8 mouse cellular contexts compared by ENCODE assay signal in the genomic region with DNA sequence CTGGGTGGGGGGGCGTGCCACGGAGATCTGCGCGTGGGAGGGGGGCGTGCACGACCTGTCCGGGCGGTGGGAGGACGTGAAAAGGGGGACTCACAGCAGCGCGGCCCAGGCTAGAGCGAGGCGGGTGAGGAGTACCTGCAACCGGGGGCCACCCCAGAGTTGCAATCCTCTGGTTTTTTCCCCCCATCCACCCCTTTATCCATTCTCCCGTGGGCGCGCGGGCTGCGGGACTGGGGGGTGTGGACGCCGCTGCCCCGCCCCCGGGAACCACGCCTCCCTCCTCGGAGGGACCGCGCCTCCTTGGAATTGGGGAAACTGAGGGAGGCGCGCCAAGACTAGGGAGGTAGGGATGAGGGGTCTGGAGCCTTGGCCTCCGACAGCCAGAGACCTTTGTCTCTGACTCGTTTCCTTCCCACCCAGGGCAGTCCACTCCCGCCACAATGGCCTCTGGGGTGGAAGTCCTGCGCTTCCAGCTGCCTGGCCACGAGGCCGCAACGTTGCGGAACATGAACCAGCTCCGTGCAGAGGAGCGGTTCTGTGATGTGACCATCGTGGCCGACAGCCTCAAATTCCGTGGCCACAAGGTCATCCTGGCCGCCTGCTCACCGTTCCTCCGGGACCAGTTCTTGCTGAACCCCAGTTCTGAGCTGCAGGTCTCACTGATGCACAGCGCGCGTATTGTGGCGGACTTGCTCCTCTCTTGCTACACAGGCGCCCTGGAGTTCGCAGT. TPM values are rescaled to one million over a fixed set of nuclear protein-coding genes. Genes with fewer than 3 reads are reported as not detected.
DNase-seq lines count a peak whose midpoint lies in the region; ATAC-seq and TF ChIP-seq lines count a peak whose summit lies in the region.

No protein-coding gene starts in this region.

- DNase-seq in adrenal gland, postnatal 14 days = peak; percentile 78
- peak; percentile 39 for DNase-seq in heart, postnatal 25 days (ENCODE audit: low spot score)
- DNase-seq in layer of hippocampus, adult 2 months (ENCODE audit: low spot score in 2 of 2) = peak in 1 of 2 experiments; percentile 56
- peak; percentile 47 for DNase-seq in lung, postnatal 0 days (ENCODE audit: low spot score)
- peak; percentile 66 for DNase-seq in right cerebral cortex, postnatal 25 days
- no peak for DNase-seq in yolk sac, embryonic 10.5 days (ENCODE audit: low spot score)

- intact Hi-C loops in heart, postnatal 25 days (cut with DNase I) = no loop called here

- TF ChIP-seq POLR2A in embryonic fibroblast, embryonic 13.5 days (IDR thresholded peaks at IDR 0.05; ENCODE audit: low read depth, low read length) = peak; percentile 45; the same call in 1 of the 2 replicates

- peaks cover 9% of the 10 kb centered on the region; the same call in 1 of the 2 replicates for H3K36me3 ChIP-seq in E14TG2a.4 (ENCODE audit: insufficient read depth, low read length)
- no peaks in the 10 kb centered on the region for H3K36me3 ChIP-seq in lung, postnatal 0 days (ENCODE audit: insufficient read depth, low read length)

- H3K4me3 ChIP-seq in E14TG2a.4 (replicated peaks; ENCODE audit: low read length) = peak overlapping the region; percentile 86
- H3K4me3 ChIP-seq in embryonic fibroblast, embryonic 13.5 days (ENCODE audit: insufficient read depth, low read length) = peak overlapping the region; percentile 49
- peak overlapping the region; percentile 73 for H3K4me3 ChIP-seq in layer of hippocampus, adult 2 months
- H3K4me3 ChIP-seq in lung, postnatal 0 days (ENCODE audit: low read depth, low read length) = peak overlapping the region; percentile 71

- 14% methylated on average over 29 of the region's 51 CpGs for WGBS in lung, postnatal 0 days

- peak overlapping the region; percentile 9; the same call in 1 of the 2 replicates for H3K27ac ChIP-seq in embryonic fibroblast, embryonic 13.5 days (ENCODE audit: insufficient read depth, low read length)
- H3K27ac ChIP-seq in layer of hippocampus, adult 2 months = peak overlapping the region; percentile 93
- H3K27ac ChIP-seq in lung, postnatal 0 days (ENCODE audit: low read length) = peak overlapping the region; percentile 66

- ATAC-seq in lung, postnatal 0 days = no peak

- peak overlapping the region; percentile 97 for H3K4me2 ChIP-seq in lung, postnatal 0 days (replicated peaks; ENCODE audit: low read depth, low read length)

- TF ChIP-seq EP300 in lung, postnatal 0 days (IDR thresholded peaks at IDR 0.05) = no peak

- H3K9ac ChIP-seq in lung, postnatal 0 days (replicated peaks; ENCODE audit: low read depth) = peak overlapping the region; percentile 51

- H3K27me3 ChIP-seq in E14TG2a.4 (ENCODE audit: insufficient read depth, low read length) = 0 out of 2 replicates have a peak, but pooled peaks cover 4% of the 10 kb centered on the region
- no peaks in the 10 kb centered on the region for H3K27me3 ChIP-seq in lung, postnatal 0 days (replicated peaks; ENCODE audit: insufficient read depth, low read length)

- H3K9me3 ChIP-seq in E14TG2a.4 (ENCODE audit: low read length) = no peaks in the 10 kb centered on the region
- no peaks in the 10 kb centered on the region for H3K9me3 ChIP-seq in lung, postnatal 0 days (ENCODE audit: low read length)

- TF ChIP-seq CTCF in E14TG2a.4 (conservative IDR thresholded peaks at IDR 0.05; ENCODE audit: low read length) = no peak
- TF ChIP-seq CTCF in embryonic fibroblast, embryonic 13.5 days (IDR thresholded peaks at IDR 0.05; ENCODE audit: borderline replicate concordance, insufficient read depth, low read length) = no peak
- no peak for TF ChIP-seq CTCF in layer of hippocampus, adult 2 months (conservative IDR thresholded peaks at IDR 0.05)
- no peak for TF ChIP-seq CTCF in lung, postnatal 0 days (IDR thresholded peaks at IDR 0.05)

- peaks cover 72% of the 10 kb centered on the region for H3K4me1 ChIP-seq in E14TG2a.4 (replicated peaks; ENCODE audit: low read depth, low read length)
- H3K4me1 ChIP-seq in embryonic fibroblast, embryonic 13.5 days (ENCODE audit: control insufficient read depth, insufficient read depth, low read length) = no peaks in the 10 kb centered on the region
- H3K4me1 ChIP-seq in lung, postnatal 0 days (ENCODE audit: insufficient read depth, low read depth, low read length) = peaks cover 3% of the 10 kb centered on the region; the same call in 1 of the 2 replicates

RNA-seq across cellular contexts. Expression of a gene that starts 3.1 kb away (rescaled TPM):
- 43.2 and 54.5 TPM in 2 replicates for total RNA-seq in adrenal gland, postnatal 14 days (2021)
- 3.0 and 6.6 TPM in 2 replicates for polyA plus RNA-seq in embryonic fibroblast, embryonic 13.5 days (2011; ENCODE audit: insufficient read length, low read depth, missing spikeins)
- 1 to 10 TPM; 2.8 to 4.1 TPM for total RNA-seq in heart, postnatal 25 days (2021)
- total RNA-seq in layer of hippocampus, adult 2 months (2021) = 1 to 10 TPM; 1.1 to 1.8 TPM
- 11.7 and 13.6 TPM in 2 replicates for polyA plus RNA-seq in lung, postnatal 0 days (2015; fragmentation: Nextera tagmentation; extraction: Ambion mirVana)

RNA-seq across cellular contexts. Expression of a gene that starts 3.3 kb away (rescaled TPM):
- total RNA-seq in adrenal gland, postnatal 14 days (2021) = 112 and 134 TPM in 2 replicates
- polyA plus RNA-seq in embryonic fibroblast, embryonic 13.5 days (2011; ENCODE audit: insufficient read length, low read depth, missing spikeins) = 84.7 and 94.2 TPM in 2 replicates
- 10 to 100 TPM; 37.6 to 39.1 TPM for total RNA-seq in heart, postnatal 25 days (2021)
- 100 to 1,000 TPM; 181 to 190 TPM for total RNA-seq in layer of hippocampus, adult 2 months (2021)
- 28.7 and 35.6 TPM in 2 replicates for polyA plus RNA-seq in lung, postnatal 0 days (2015; fragmentation: Nextera tagmentation; extraction: Ambion mirVana)

RNA-seq across cellular contexts. Expression of a gene that starts 13.1 kb away (rescaled TPM):
- total RNA-seq in adrenal gland, postnatal 14 days (2021) = not detected in 2 replicates
- polyA plus RNA-seq in embryonic fibroblast, embryonic 13.5 days (2011; ENCODE audit: insufficient read length, low read depth, missing spikeins) = 0.58 TPM in 1 of 2 replicates, not detected in the other
- under 1 TPM in 1 of 2 experiments, not detected in 1; 0.08 TPM for total RNA-seq in heart, postnatal 25 days (2021)
- total RNA-seq in layer of hippocampus, adult 2 months (2021) = not detected
- polyA plus RNA-seq in lung, postnatal 0 days (2015; fragmentation: Nextera tagmentation; extraction: Ambion mirVana) = not detected in 2 replicates

RNA-seq across cellular contexts. Expression of a gene that starts 15.7 kb away (rescaled TPM):
- 13.8 and 15.2 TPM in 2 replicates for total RNA-seq in adrenal gland, postnatal 14 days (2021)
- polyA plus RNA-seq in embryonic fibroblast, embryonic 13.5 days (2011; ENCODE audit: insufficient read length, low read depth, missing spikeins) = 12.3 and 16.2 TPM in 2 replicates
- total RNA-seq in heart, postnatal 25 days (2021) = 1 to 10 TPM; 6.4 to 7.4 TPM
- 1 to 10 TPM; 7.5 to 9.0 TPM for total RNA-seq in layer of hippocampus, adult 2 months (2021)
- 0.89 and 0.99 TPM in 2 replicates for polyA plus RNA-seq in lung, postnatal 0 days (2015; fragmentation: Nextera tagmentation; extraction: Ambion mirVana)

RNA-seq across cellular contexts. Expression of a gene that starts 19.3 kb away (rescaled TPM):
- 1.5 and 1.7 TPM in 2 replicates for total RNA-seq in adrenal gland, postnatal 14 days (2021)
- polyA plus RNA-seq in embryonic fibroblast, embryonic 13.5 days (2011; ENCODE audit: insufficient read length, low read depth, missing spikeins) = not detected in 2 replicates
- total RNA-seq in heart, postnatal 25 days (2021) = not detected
- total RNA-seq in layer of hippocampus, adult 2 months (2021) = under 1 TPM in 1 of 2 experiments, not detected in 1; 0.29 TPM
- 7.0 and 7.3 TPM in 2 replicates for polyA plus RNA-seq in lung, postnatal 0 days (2015; fragmentation: Nextera tagmentation; extraction: Ambion mirVana)

Comparison
In these comparisons a context has a peak if more than half of its experiments do, and no peak if none do; other contexts are left out.
1. H3K27ac ChIP-seq: peak in every context shown above with its lines; median percentile 93 in layer of hippocampus, adult 2 months; 66 in lung, postnatal 0 days; 9 in embryonic fibroblast, embryonic 13.5 days.